Mouse (Mus musculus): ENCODE measurements around the gene C1galt1c1.

The C1galt1c1 gene

GRCm38 (mm10) chrX:38634801-38635637 is at the start of gene C1galt1c1:
TSS of gene C1galt1c1 (minus strand) at chrX:38635087.
- DNase-seq (ENCODE audit: low spot score), result peak; percentile 88

GRCm38 (mm10) chrX:38681972-38682371 is 47.1 kb upstream of the C1galt1c1 start:
- no peak for DNase-seq (ENCODE audit: low spot score)

- no peak for DNase-seq (ENCODE audit: low spot score)
Measured at GRCm38 (mm10) chrX:38669111-38669903, 34.4 kb upstream of the C1galt1c1 start.

- DNase-seq (ENCODE audit: low spot score), result no peak
Measured at GRCm38 (mm10) chrX:38656206-38656883, 21.5 kb upstream of the C1galt1c1 start.

GRCm38 (mm10) chrX:38654681-38655080 is 19.8 kb upstream of the C1galt1c1 start:
- DNase-seq (ENCODE audit: low spot score), result no peak

GRCm38 (mm10) chrX:38653181-38653580 is 18.3 kb upstream of the C1galt1c1 start:
- no peak for DNase-seq (ENCODE audit: low spot score)

GRCm38 (mm10) chrX:38651167-38651566 is 16.3 kb upstream of the C1galt1c1 start:
- DNase-seq (ENCODE audit: low spot score), result no peak

- DNase-seq (ENCODE audit: low spot score), result no peak
Measured at GRCm38 (mm10) chrX:38650404-38651039, 15.6 kb upstream of the C1galt1c1 start.

- DNase-seq (ENCODE audit: low spot score), result no peak
Measured at GRCm38 (mm10) chrX:38642183-38642582, 7.3 kb upstream of the C1galt1c1 start.

GRCm38 (mm10) chrX:38641435-38641834 is 6.5 kb upstream of the C1galt1c1 start:
- DNase-seq (ENCODE audit: low spot score), result no peak

GRCm38 (mm10) chrX:38635638-38635931 is 698 bp upstream of the C1galt1c1 start:
- no peak for DNase-seq (ENCODE audit: low spot score)

- DNase-seq (ENCODE audit: low spot score), result no peak
Measured at GRCm38 (mm10) chrX:38600995-38601369, 33.9 kb downstream of the C1galt1c1 start.

GRCm38 (mm10) chrX:38600177-38600994 is 34.5 kb downstream of the C1galt1c1 start, which contains the start of gene Mcts1:
TSS of gene Mcts1 (plus strand) at chrX:38600578.
- peak; percentile 67 for DNase-seq (ENCODE audit: low spot score)

GRCm38 (mm10) chrX:38593180-38593889 is 41.6 kb downstream of the C1galt1c1 start:
- no peak for DNase-seq (ENCODE audit: low spot score)

- DNase-seq (ENCODE audit: low spot score), result no peak
Measured at GRCm38 (mm10) chrX:38591749-38592148, 43.1 kb downstream of the C1galt1c1 start.

GRCm38 (mm10) chrX:38589827-38590226 is 45.1 kb downstream of the C1galt1c1 start:
- no peak for DNase-seq (ENCODE audit: low spot score)

GRCm38 (mm10) chrX:38583261-38583660 is 51.6 kb downstream of the C1galt1c1 start:
- DNase-seq (ENCODE audit: low spot score), result no peak

- DNase-seq (ENCODE audit: low spot score), result no peak
Measured at GRCm38 (mm10) chrX:38581140-38581539, 53.7 kb downstream of the C1galt1c1 start.

Measured in ovary, adult 18-20 months (tissue).